Mouse (Mus musculus) forebrain, postnatal 0 days (tissue): ENCODE measurements at regions not wholly inside any gene's neighbourhood (a gene's known extent, or its start where the extent isn't known, plus 50 kb on each side); places are given as distances from the start of the nearest gene placed in this dataset.
A peak's percentile ranks its signal among the peaks of the same experiment; 100 is the strongest.

Source experiments
- ATAC-seq: fragments of 200-750 bp; cut with Nextera tagmentation; 2 replicates; pipeline ENCODE4 v1.8.0; 2017; ENCODE audit warnings: mild to moderate bottlenecking, moderate library complexity
- DNase-seq: peaks from one replicate; pipeline ENCODE4 v3.0.0-alpha.2; 2015
- H3K27ac ChIP-seq: fragments of 300-500 bp; sonication (generic); 2 replicates; pipeline ENCODE4 v1.5.1; 2014; ENCODE audit warnings: low read depth, mild to moderate bottlenecking, antibody characterized with exemption, low read length, moderate library complexity, mixed read lengths
- H3K27me3 ChIP-seq: fragments of 300-500 bp; sonication (generic); 2 replicates; pipeline ENCODE4 v1.6.1; 2014; ENCODE audit warnings: mild to moderate bottlenecking, low read length, mixed read lengths; ENCODE audit not compliant: insufficient read depth
- H3K36me3 ChIP-seq: fragments of 300-500 bp; sonication (generic); 2 replicates; pipeline ENCODE4 v1.6.1; 2014; ENCODE audit warnings: mild to moderate bottlenecking, moderate library complexity; ENCODE audit not compliant: insufficient read depth
- H3K4me1 ChIP-seq: fragments of 300-500 bp; sonication (generic); 2 replicates; pipeline ENCODE4 v1.6.1; 2014; ENCODE audit warnings: antibody characterized with exemption; ENCODE audit not compliant: insufficient read depth
- H3K4me2 ChIP-seq: fragments of 300-500 bp; sonication (generic); 2 replicates; pipeline ENCODE4 v1.6.1; 2014; ENCODE audit warnings: low read depth, mild to moderate bottlenecking, moderate library complexity
- H3K4me3 ChIP-seq: fragments of 300-500 bp; sonication (generic); 2 replicates; pipeline ENCODE4 v1.5.1; 2014; ENCODE audit warnings: low read depth, low read length, mixed read lengths
- H3K9ac ChIP-seq: fragments of 300-500 bp; sonication (generic); 2 replicates; pipeline ENCODE4 v1.6.1; 2014; ENCODE audit warnings: mild to moderate bottlenecking
- H3K9me3 ChIP-seq: fragments of 300-500 bp; sonication (generic); 2 replicates; pipeline ENCODE4 v1.6.1; 2016; ENCODE audit warnings: low read length
- CTCF ChIP-seq: sonication (generic); IDR thresholded peaks from 2 replicates; pipeline ENCODE4 v1.5.1; 2016; ENCODE audit warnings: antibody characterized with exemption, control low read depth, low read depth
- WGBS: fragments of 180-500 bp; shearing (Covaris S2); extraction: QIAGEN DNeasy Blood & Tissue Kit; methylation state at CpG from one replicate; pipeline ENCODE4 v1.1.7; 2014; 5-methylcytosine and 5-hydroxymethylcytosine counted together

- no peak overlapping the region for H3K4me3 ChIP-seq
- no peaks in the 10 kb centered on the region for H3K27me3 ChIP-seq
- ATAC-seq (no peak), DNase-seq (no peak)
- no peaks in the 10 kb centered on the region for H3K4me1 ChIP-seq
- 0 out of 2 replicates have a peak, but pooled peaks cover 5% of the 10 kb centered on the region for H3K9me3 ChIP-seq
- 83% methylated on average over 3 of the region's 3 CpGs for WGBS
- H3K4me2 ChIP-seq: no peak overlapping the region
- no peak overlapping the region for H3K27ac ChIP-seq
- H3K9ac ChIP-seq: no peak overlapping the region
- TF ChIP-seq CTCF: no peak
- H3K36me3 ChIP-seq: no peaks in the 10 kb centered on the region
These were observed 160.8 kb upstream of the Tnfaip3 start for GRCm38 (mm10) chr10:19176249-19176648.

GRCm38 (mm10) chr10:19171834-19172233 lies 156.4 kb upstream of the Tnfaip3 start:
- no peak for TF ChIP-seq CTCF
- H3K27me3 ChIP-seq: no peaks in the 10 kb centered on the region
- H3K9ac ChIP-seq: no peak overlapping the region
- no peak for ATAC-seq
- H3K4me3 ChIP-seq: no peak overlapping the region
- no peak for DNase-seq
- 77% methylated on average over 3 of the region's 3 CpGs for WGBS
- H3K36me3 ChIP-seq: no peaks in the 10 kb centered on the region
- no peak overlapping the region for H3K4me2 ChIP-seq
- no peak overlapping the region for H3K27ac ChIP-seq
- H3K9me3 ChIP-seq: 0 out of 2 replicates have a peak, but pooled peaks cover 5% of the 10 kb centered on the region
- H3K4me1 ChIP-seq: no peaks in the 10 kb centered on the region

- Histone ChIP-seq H3K4me2 (no peak overlapping the region), H3K9ac (no peak overlapping the region), H3K27me3 (no peaks in the 10 kb centered on the region), H3K27ac (no peak overlapping the region), H3K9me3 (0 out of 2 replicates have a peak, but pooled peaks cover 5% of the 10 kb centered on the region), H3K36me3 (no peaks in the 10 kb centered on the region), H3K4me3 (no peak overlapping the region), H3K4me1 (no peaks in the 10 kb centered on the region)
- no peak for ATAC-seq
- DNase-seq: no peak
- 68% methylated on average over 4 of the region's 4 CpGs for WGBS
- no peak for TF ChIP-seq CTCF
These were observed 155.1 kb upstream of the Tnfaip3 start for GRCm38 (mm10) chr10:19170596-19170995.

- no peaks in the 10 kb centered on the region for H3K36me3 ChIP-seq
- no peak overlapping the region for H3K27ac ChIP-seq
- H3K4me1 ChIP-seq: no peaks in the 10 kb centered on the region
- ATAC-seq (no peak), DNase-seq (no peak)
- no peak for TF ChIP-seq CTCF
- H3K4me3 ChIP-seq: no peak overlapping the region
- no peaks in the 10 kb centered on the region for H3K27me3 ChIP-seq
- H3K4me2 ChIP-seq: no peak overlapping the region
- H3K9ac ChIP-seq: no peak overlapping the region
- H3K9me3 ChIP-seq: no peaks in the 10 kb centered on the region
- 79% methylated on average over 2 of the region's 2 CpGs for WGBS
These were observed 153.8 kb upstream of the Tnfaip3 start for GRCm38 (mm10) chr10:19169272-19169671.

GRCm38 (mm10) chr10:19168362-19168761 lies 152.9 kb upstream of the Tnfaip3 start:
- whole genome bisulfite sequencing: 91% methylated on average over 5 of the region's 5 CpGs
- Histone ChIP-seq H3K36me3 (no peaks in the 10 kb centered on the region), H3K27me3 (no peaks in the 10 kb centered on the region), H3K9ac (no peak overlapping the region), H3K4me2 (no peak overlapping the region), H3K27ac (no peak overlapping the region), H3K4me3 (no peak overlapping the region), H3K4me1 (no peaks in the 10 kb centered on the region), H3K9me3 (no peaks in the 10 kb centered on the region)
- DNase-seq (no peak), ATAC-seq (no peak)
- no peak for TF ChIP-seq CTCF

GRCm38 (mm10) chr10:19167641-19168271 lies 152.3 kb upstream of the Tnfaip3 start:
- no peak for DNase-seq
- no peak overlapping the region for H3K4me2 ChIP-seq

GRCm38 (mm10) chr10:19167101-19167500 lies 151.6 kb upstream of the Tnfaip3 start:
- Histone ChIP-seq H3K9ac (no peak overlapping the region), H3K4me3 (no peak overlapping the region), H3K4me2 (no peak overlapping the region), H3K36me3 (no peaks in the 10 kb centered on the region), H3K9me3 (no peaks in the 10 kb centered on the region), H3K27ac (no peak overlapping the region), H3K4me1 (no peaks in the 10 kb centered on the region), H3K27me3 (no peaks in the 10 kb centered on the region)
- no peak for ATAC-seq
- WGBS: 68% methylated on average over 7 of the region's 7 CpGs
- TF ChIP-seq CTCF: no peak
- DNase-seq: no peak

More at GRCm38 (mm10) chr10:19167641-19168271, 152.3 kb upstream of the Tnfaip3 start:
- no peaks in the 10 kb centered on the region for H3K4me1 ChIP-seq
- H3K27ac ChIP-seq: no peak overlapping the region
- no peaks in the 10 kb centered on the region for H3K36me3 ChIP-seq
- no peak overlapping the region for H3K4me3 ChIP-seq
- TF ChIP-seq CTCF: no peak
- WGBS: 40% methylated on average over 8 of the region's 8 CpGs
- H3K9me3 ChIP-seq: no peaks in the 10 kb centered on the region
- peak; percentile 12 for ATAC-seq
- H3K27me3 ChIP-seq: no peaks in the 10 kb centered on the region
- H3K9ac ChIP-seq: no peak overlapping the region
